Mouse (Mus musculus) thymus, postnatal 25 days (tissue): ENCODE measurements around the gene Serpina16.
"Not testable (repeated sequence)": the region's sequence is repeated elsewhere in the genome, so short reads cannot be mapped to it uniquely, and the experiment has no call there.

ENCODE experiments used
- DNase-seq: peaks from one replicate; pipeline ENCODE4 v3.0.0; 2022

The Serpina16 gene

GRCm38 (mm10) chr12:103676039-103676438, at the start of gene Serpina16:
Gene Serpina16 (minus strand): TSS chr12:103676139.
- no peak for DNase-seq

- no peak for DNase-seq
These were observed 35.6 kb upstream of the Serpina16 start for GRCm38 (mm10) chr12:103711537-103711936.

- DNase-seq: no peak
These were observed 34.5 kb upstream of the Serpina16 start for GRCm38 (mm10) chr12:103710405-103710804.

GRCm38 (mm10) chr12:103706113-103706512, 30.2 kb upstream of the Serpina16 start:
- DNase-seq: no peak

GRCm38 (mm10) chr12:103705547-103705946, 29.6 kb upstream of the Serpina16 start:
- DNase-seq: no peak

GRCm38 (mm10) chr12:103700144-103700750, 24.3 kb upstream of the Serpina16 start:
- no peak for DNase-seq

GRCm38 (mm10) chr12:103695429-103695828, 19.5 kb upstream of the Serpina16 start, which contains the start of gene Serpina1f:
Gene Serpina1f (minus strand): TSS chr12:103695529.
- no peak for DNase-seq

- no peak for DNase-seq
These were observed 12.4 kb upstream of the Serpina16 start for GRCm38 (mm10) chr12:103688221-103688814.

GRCm38 (mm10) chr12:103687021-103687420, 11.1 kb upstream of the Serpina16 start:
- no peak for DNase-seq

GRCm38 (mm10) chr12:103686050-103686449, 10.1 kb upstream of the Serpina16 start:
- DNase-seq: no peak

- DNase-seq: no peak
These were observed 9.4 kb upstream of the Serpina16 start for GRCm38 (mm10) chr12:103685386-103685785.

GRCm38 (mm10) chr12:103683775-103684174, 7.8 kb upstream of the Serpina16 start:
- DNase-seq: no peak

- no peak for DNase-seq
These were observed 5.8 kb upstream of the Serpina16 start for GRCm38 (mm10) chr12:103681739-103682138.

GRCm38 (mm10) chr12:103681169-103681568, 5.2 kb upstream of the Serpina16 start:
- DNase-seq: no peak

- DNase-seq: not testable (repeated sequence)
These were observed 3.9 kb upstream of the Serpina16 start for GRCm38 (mm10) chr12:103679853-103680252.

GRCm38 (mm10) chr12:103673179-103673578, 2.8 kb downstream of the Serpina16 start:
- DNase-seq: no peak

GRCm38 (mm10) chr12:103671483-103671882, 4.5 kb downstream of the Serpina16 start:
- DNase-seq: no peak

- DNase-seq: no peak
These were observed 5.0 kb downstream of the Serpina16 start for GRCm38 (mm10) chr12:103670964-103671363.

- DNase-seq: no peak
These were observed 5.6 kb downstream of the Serpina16 start for GRCm38 (mm10) chr12:103670344-103670743.

GRCm38 (mm10) chr12:103665286-103665685, 10.7 kb downstream of the Serpina16 start:
- DNase-seq: no peak

- not testable (repeated sequence) for DNase-seq
These were observed 13.9 kb downstream of the Serpina16 start for GRCm38 (mm10) chr12:103662053-103662452.

GRCm38 (mm10) chr12:103660076-103660475, 15.9 kb downstream of the Serpina16 start:
- DNase-seq: no peak

- DNase-seq: no peak
These were observed 16.8 kb downstream of the Serpina16 start for GRCm38 (mm10) chr12:103659171-103659570.

- no peak for DNase-seq
These were observed 17.9 kb downstream of the Serpina16 start for GRCm38 (mm10) chr12:103657991-103658390.
